In genomic region chr1:182823723-182824421, GRCm38 (mm10) we compare ENCODE assay signal across 14 mouse cellular contexts.
DNase-seq lines count a peak whose midpoint lies in the region; ATAC-seq and TF ChIP-seq lines count a peak whose summit lies in the region.
"Had no signal": no experiment of that assay in that cellular context is flagged by ENCODE, and none has a peak within 500 bp of the region (broad histone marks: within the 10 kb centered on the region; RNA-seq: fewer than 3 reads in every experiment).

No protein-coding gene starts in this region.

- peak overlapping the region; percentile 39 for H3K4me3 ChIP-seq in gastrocnemius, adult 2 months
- no peak overlapping the region for H3K4me3 ChIP-seq in lung, embryonic 14.5 days (ENCODE audit: low read depth, low read length)
- H3K4me3 ChIP-seq in forebrain, embryonic 16.5 days (replicated peaks; ENCODE audit: low read length) = peak overlapping the region; percentile 15
- 0 out of 2 replicates have a peak overlapping the region, but pooled peaks have one; percentile 9 for H3K4me3 ChIP-seq in neural tube, embryonic 15.5 days (replicated peaks)
- H3K4me3 ChIP-seq: embryonic facial prominence, embryonic 15.5 days; heart, embryonic 13.5 days had no signal

- peaks cover 4% of the 10 kb centered on the region; the same call in 1 of the 2 replicates for H3K4me1 ChIP-seq in lung, embryonic 14.5 days (ENCODE audit: insufficient read depth)
- H3K4me1 ChIP-seq in forebrain, embryonic 16.5 days (replicated peaks; ENCODE audit: control insufficient read depth, insufficient read depth, low read length) = peaks cover 17% of the 10 kb centered on the region
- peaks cover 44% of the 10 kb centered on the region for H3K4me1 ChIP-seq in neural tube, embryonic 15.5 days

- no peak for DNase-seq in gastrocnemius, adult 2 months
- no peak for DNase-seq in gastrocnemius, postnatal 36 days
- DNase-seq in lung, embryonic 14.5 days = peak; percentile 17
- no peak for DNase-seq in lung, postnatal 14 days
- DNase-seq in spleen, adult 18-20 months = no peak
- DNase-seq: cerebellum, postnatal 14 days; gastrocnemius, postnatal 14 days; kidney, postnatal 36 days; lung, adult 18-20 months had no signal

- H3K27ac ChIP-seq in gastrocnemius, adult 2 months = no peak overlapping the region
- H3K27ac ChIP-seq in lung, embryonic 14.5 days (ENCODE audit: low read depth) = no peak overlapping the region
- peak overlapping the region; percentile 43 for H3K27ac ChIP-seq in forebrain, embryonic 16.5 days (ENCODE audit: low read length)
- H3K27ac ChIP-seq in neural tube, embryonic 15.5 days (replicated peaks) = peak overlapping the region; percentile 72
- H3K27ac ChIP-seq: embryonic facial prominence, embryonic 15.5 days; heart, embryonic 13.5 days had no signal

- intact Hi-C loops in gastrocnemius, adult 2 months (cut with DNase I) = no loop called here
- intact Hi-C loops in gastrocnemius, postnatal 36 days (cut with DNase I) = no loop called here

- no peak overlapping the region for H3K9ac ChIP-seq in lung, embryonic 14.5 days
- H3K9ac ChIP-seq in forebrain, embryonic 16.5 days (replicated peaks; ENCODE audit: low read depth, low read length) = peak overlapping the region; percentile 12; the same call in 1 of the 2 replicates
- no peak overlapping the region for H3K9ac ChIP-seq in neural tube, embryonic 15.5 days (replicated peaks)
- H3K9ac ChIP-seq: embryonic facial prominence, embryonic 15.5 days; heart, embryonic 13.5 days had no signal

- H3K27me3 ChIP-seq in lung, embryonic 14.5 days (ENCODE audit: insufficient read depth, low read length) = no peaks in the 10 kb centered on the region
- no peaks in the 10 kb centered on the region for H3K27me3 ChIP-seq in forebrain, embryonic 16.5 days (replicated peaks; ENCODE audit: control insufficient read depth, insufficient read depth, low read length)
- H3K27me3 ChIP-seq in neural tube, embryonic 15.5 days (replicated peaks) = no peaks in the 10 kb centered on the region
- H3K27me3 ChIP-seq: embryonic facial prominence, embryonic 15.5 days; heart, embryonic 13.5 days had no signal

- WGBS in lung, embryonic 14.5 days = 56% methylated on average over 21 of the region's 21 CpGs
- WGBS in forebrain, embryonic 16.5 days = 24% methylated on average over 21 of the region's 21 CpGs
- 22% methylated on average over 21 of the region's 21 CpGs for WGBS in neural tube, embryonic 15.5 days

- TF ChIP-seq CTCF in gastrocnemius, adult 2 months (IDR thresholded peaks at IDR 0.05) = no peak
- no peak for TF ChIP-seq CTCF in lung, embryonic 14.5 days (IDR thresholded peaks at IDR 0.05; ENCODE audit: low read depth)

- no peak for ATAC-seq in lung, embryonic 14.5 days (ENCODE audit: insufficient read depth)
- peak; percentile 87 for ATAC-seq in forebrain, embryonic 16.5 days
- ATAC-seq in neural tube, embryonic 15.5 days (ENCODE audit: low FRiP score) = peak; percentile 62
- ATAC-seq: intestine, postnatal 0 days had no signal

- H3K36me3 ChIP-seq in lung, embryonic 14.5 days (ENCODE audit: insufficient read depth) = no peaks in the 10 kb centered on the region
- no peaks in the 10 kb centered on the region for H3K36me3 ChIP-seq in forebrain, embryonic 16.5 days (ENCODE audit: control insufficient read depth, insufficient read depth)
- no peaks in the 10 kb centered on the region for H3K36me3 ChIP-seq in neural tube, embryonic 15.5 days
- H3K36me3 ChIP-seq: embryonic facial prominence, embryonic 15.5 days; heart, embryonic 13.5 days had no signal

- H3K9me3 ChIP-seq in lung, embryonic 14.5 days (ENCODE audit: low read depth, low read length) = no peaks in the 10 kb centered on the region
- no peaks in the 10 kb centered on the region for H3K9me3 ChIP-seq in forebrain, embryonic 16.5 days (ENCODE audit: control insufficient read depth, low read length)
- no peaks in the 10 kb centered on the region for H3K9me3 ChIP-seq in neural tube, embryonic 15.5 days (replicated peaks)
- H3K9me3 ChIP-seq: embryonic facial prominence, embryonic 15.5 days; heart, embryonic 13.5 days had no signal

- no peak overlapping the region for H3K4me2 ChIP-seq in lung, embryonic 14.5 days
- peak overlapping the region; percentile 48 for H3K4me2 ChIP-seq in forebrain, embryonic 16.5 days (ENCODE audit: low read length)
- peak overlapping the region; percentile 42 for H3K4me2 ChIP-seq in neural tube, embryonic 15.5 days
- H3K4me2 ChIP-seq: embryonic facial prominence, embryonic 15.5 days; heart, embryonic 13.5 days had no signal

Comparison
In these comparisons a context has a peak if more than half of its experiments do, and no peak if none do; other contexts are left out.
1. H3K27ac ChIP-seq: peak in forebrain, embryonic 16.5 days (single experiment) and neural tube, embryonic 15.5 days (single experiment); none in gastrocnemius, adult 2 months (single experiment) and lung, embryonic 14.5 days (single experiment).